Mouse (Mus musculus): Measurements from ENCODE around the gene Lefty2.
A peak's percentile ranks its signal among the peaks of the same experiment; 100 is the strongest.
"Not testable (repeated sequence)": the region's sequence is repeated elsewhere in the genome, so short reads cannot be mapped to it uniquely, and the experiment has no call there.

Gene Lefty2

DNA sequence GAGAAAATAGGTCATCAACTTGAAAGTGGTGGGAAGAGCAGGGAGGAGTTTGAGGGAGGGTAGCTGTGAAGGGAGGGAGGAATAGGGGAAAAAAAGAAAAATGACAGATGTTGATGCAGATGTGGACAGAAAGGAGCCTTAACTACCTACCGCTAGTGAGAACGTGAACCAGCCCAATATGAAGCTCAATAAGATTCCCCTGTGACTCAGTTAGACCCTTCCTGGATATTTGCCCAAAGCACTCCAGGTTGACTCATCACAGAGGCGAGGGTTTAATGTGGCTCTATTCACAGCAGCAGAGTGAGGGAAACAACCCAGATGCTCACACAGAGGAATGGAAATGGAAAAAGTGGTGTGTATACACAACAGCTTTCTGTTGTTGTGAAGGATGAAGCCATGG is 38.2 kb downstream of the Lefty2 start:
- DNase-seq (ENCODE audit: extremely low read depth, insufficient read length, low spot score), result peak; percentile 62

- no peak for DNase-seq (ENCODE audit: extremely low read depth, insufficient read length, low spot score)
Measured at GRCm38 (mm10) chr1:180933659-180934058, 40.8 kb downstream of the Lefty2 start.

DNA sequence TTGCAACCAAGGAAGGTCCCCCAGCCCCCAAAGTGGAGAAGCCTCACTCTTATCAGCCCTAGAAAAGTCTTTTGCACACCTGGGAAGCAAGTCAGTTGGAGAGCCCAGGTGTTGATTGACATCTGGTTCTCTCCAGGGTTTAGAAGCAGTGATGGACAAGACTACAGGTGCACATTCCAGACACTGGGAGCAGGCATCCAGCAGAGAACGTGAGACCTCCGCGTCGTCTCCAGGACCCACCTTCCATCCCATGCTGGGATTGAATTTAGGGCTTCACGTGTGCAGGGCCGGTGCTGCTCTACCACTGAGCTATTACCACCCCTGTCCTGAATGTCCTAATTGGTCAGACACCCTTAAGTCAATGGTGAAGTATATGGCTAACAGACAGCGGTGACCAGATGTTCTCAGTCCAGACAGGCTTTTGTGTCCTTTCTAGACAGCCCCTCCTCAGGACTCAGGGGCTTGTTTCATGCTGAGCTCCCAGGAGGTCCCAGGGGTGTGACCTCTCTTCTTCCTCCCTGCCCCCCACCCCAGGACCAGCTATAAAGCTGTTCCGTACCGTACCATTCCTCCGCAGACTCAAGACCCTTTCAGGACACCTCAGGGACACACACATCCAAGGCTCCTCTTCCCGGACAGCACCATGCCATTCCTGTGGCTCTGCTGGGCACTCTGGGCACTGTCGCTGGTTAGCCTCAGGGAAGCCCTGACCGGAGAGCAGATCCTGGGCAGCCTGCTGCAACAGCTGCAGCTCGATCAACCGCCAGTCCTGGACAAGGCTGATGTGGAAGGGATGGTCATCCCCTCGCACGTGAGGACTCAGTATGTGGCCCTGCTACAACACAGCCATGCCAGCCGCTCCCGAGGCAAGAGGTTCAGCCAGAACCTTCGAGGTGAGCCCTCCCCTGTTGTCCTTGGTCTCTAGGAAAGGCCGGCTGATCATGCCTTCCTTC is 41.8 kb downstream of the Lefty2 start, which contains the start of gene Lefty1:
Gene Lefty1, plus strand, starts transcription at position 556 of the 953 bp plus-strand sequence.
- DNase-seq (ENCODE audit: extremely low read depth, insufficient read length, low spot score), result no peak

- DNase-seq (ENCODE audit: extremely low read depth, insufficient read length, low spot score), result not testable (repeated sequence)
Measured at GRCm38 (mm10) chr1:180936610-180937398, 43.9 kb downstream of the Lefty2 start.

- not testable (repeated sequence) for DNase-seq (ENCODE audit: extremely low read depth, insufficient read length, low spot score)
Measured at GRCm38 (mm10) chr1:180937631-180938030, 44.7 kb downstream of the Lefty2 start.

DNA sequence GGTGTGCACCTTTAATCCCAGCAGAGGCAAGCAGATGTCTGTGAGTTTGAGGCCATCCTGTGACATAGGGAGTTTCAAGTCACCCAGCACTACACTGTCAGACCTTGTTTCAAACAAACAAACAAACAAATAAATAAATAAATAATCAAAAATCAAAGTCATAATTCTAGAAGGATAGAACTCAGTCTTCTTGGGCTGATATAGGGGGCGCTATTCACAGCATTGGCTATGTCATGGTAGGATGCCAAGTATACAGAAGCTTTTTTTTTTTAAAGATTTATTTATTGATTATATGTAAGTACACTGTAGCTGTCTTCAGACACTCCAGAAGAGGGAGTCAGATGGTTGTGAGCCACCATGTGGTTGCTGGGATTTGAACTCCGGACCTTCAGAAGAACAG is 45.9 kb downstream of the Lefty2 start:
- not testable (repeated sequence) for DNase-seq (ENCODE audit: extremely low read depth, insufficient read length, low spot score)

- no peak for DNase-seq (ENCODE audit: extremely low read depth, insufficient read length, low spot score)
Measured at GRCm38 (mm10) chr1:180940776-180941460, 48.0 kb downstream of the Lefty2 start.

DNA sequence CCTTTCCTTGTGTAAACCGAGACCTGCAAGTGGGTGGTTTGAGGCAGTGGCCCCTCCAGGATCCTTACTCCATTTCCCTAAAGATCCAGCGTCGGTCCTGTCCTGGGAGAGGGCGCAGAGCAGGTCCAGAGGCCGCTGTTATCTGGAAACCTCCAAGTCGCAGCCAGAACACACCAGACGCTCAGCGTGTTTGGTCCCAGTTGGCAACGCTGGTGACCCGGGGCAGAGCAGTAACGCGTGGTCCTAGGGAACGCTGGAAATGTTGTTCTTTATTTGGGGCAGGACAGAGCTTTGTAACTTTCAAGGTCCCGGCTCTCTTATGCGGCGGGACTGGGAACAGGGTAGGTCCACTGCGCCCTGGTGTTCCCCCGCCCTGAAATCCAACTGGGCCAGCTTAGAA is 48.8 kb downstream of the Lefty2 start:
- DNase-seq (ENCODE audit: extremely low read depth, insufficient read length, low spot score), result no peak

- peak; percentile 93 for DNase-seq (ENCODE audit: extremely low read depth, insufficient read length, low spot score)
Measured at GRCm38 (mm10) chr1:180942166-180943031, 49.5 kb downstream of the Lefty2 start, which contains the start of gene Tmem63a. TSS of gene Tmem63a (plus strand) at chr1:180942344.

- peak; percentile 39 for DNase-seq (ENCODE audit: extremely low read depth, insufficient read length, low spot score)
Measured at GRCm38 (mm10) chr1:180943032-180943644, 50.2 kb downstream of the Lefty2 start.

- DNase-seq (ENCODE audit: extremely low read depth, insufficient read length, low spot score), result peak; percentile 64
Measured at GRCm38 (mm10) chr1:180943896-180944295, 51.0 kb downstream of the Lefty2 start.

GRCm38 (mm10) chr1:180944553-180944952 is 51.6 kb downstream of the Lefty2 start:
- peak; percentile 76 for DNase-seq (ENCODE audit: extremely low read depth, insufficient read length, low spot score)

GRCm38 (mm10) chr1:180945001-180945980 is 52.4 kb downstream of the Lefty2 start:
- DNase-seq (ENCODE audit: extremely low read depth, insufficient read length, low spot score), result peak; percentile 80

- DNase-seq (ENCODE audit: extremely low read depth, insufficient read length, low spot score), result no peak
Measured at GRCm38 (mm10) chr1:180946448-180946847, 53.5 kb downstream of the Lefty2 start.
